Mouse (Mus musculus): Measurements from ENCODE around the gene Dpagt1. TPM values are rescaled to one million over a fixed set of nuclear protein-coding genes. Genes with fewer than 3 reads are reported as not detected.

The Dpagt1 gene
- polyA plus RNA-seq, 1 experiment from 2014 or later: 51.6 TPM

DNA sequence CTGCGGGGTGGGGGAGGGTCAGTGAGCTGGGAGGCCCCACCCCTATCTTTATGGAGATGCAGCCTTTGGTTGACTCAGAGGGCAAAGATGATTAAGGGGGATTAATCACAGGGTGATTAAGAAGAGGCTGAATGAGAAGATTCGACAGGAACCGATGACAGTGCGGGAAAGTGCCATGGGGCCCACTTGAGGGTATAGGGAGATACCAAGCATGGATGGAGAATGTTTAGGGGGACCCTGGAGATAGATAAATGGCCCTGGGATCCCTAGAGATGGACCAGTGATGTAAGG, 11.6 kb upstream of the Dpagt1 start:
- ATAC-seq (ENCODE audit: low FRiP score) (no peak), DNase-seq (ENCODE audit: low spot score) (no peak)
- Histone ChIP-seq H3K4me2 (replicated peaks; ENCODE audit: low read depth, low read length) (no peak overlapping the region), H3K9me3 (ENCODE audit: control insufficient read depth, low read length) (no peaks in the 10 kb centered on the region), H3K9ac (ENCODE audit: low read depth, low read length) (no peak overlapping the region), H3K4me1 (replicated peaks; ENCODE audit: control insufficient read depth, insufficient read depth, low read length) (peaks cover 10% of the 10 kb centered on the region), H3K36me3 (ENCODE audit: control insufficient read depth, insufficient read depth, low read length) (peaks cover 6% of the 10 kb centered on the region), H3K27ac (ENCODE audit: low read depth, low read length) (no peak overlapping the region), H3K4me3 (ENCODE audit: low read depth, low read length) (no peak overlapping the region), H3K27me3 (ENCODE audit: control insufficient read depth, insufficient read depth, low read length) (no peaks in the 10 kb centered on the region)
- WGBS: 69% methylated on average over 4 of the region's 4 CpGs

DNA sequence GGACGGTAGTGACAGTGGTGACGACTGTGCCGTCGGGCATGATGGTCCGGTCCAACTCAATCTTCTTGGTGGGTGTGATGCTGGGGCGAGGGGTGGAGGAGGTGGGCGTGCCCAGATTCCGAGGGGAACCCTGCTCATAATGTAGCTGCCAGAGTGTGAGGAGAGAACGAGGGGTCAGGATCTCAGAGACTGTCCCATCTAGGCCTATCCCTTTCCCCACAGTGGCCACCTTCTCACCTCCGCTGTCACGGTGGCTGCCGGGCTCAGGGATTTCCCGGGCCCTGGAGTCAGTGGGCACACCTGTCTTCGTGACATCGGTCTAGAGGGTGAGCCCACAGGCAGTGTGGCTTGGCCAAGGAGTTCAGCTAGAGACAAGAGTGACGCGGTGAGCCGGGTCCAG, 10.9 kb upstream of the Dpagt1 start:
- peaks cover 6% of the 10 kb centered on the region for H3K36me3 ChIP-seq (ENCODE audit: control insufficient read depth, insufficient read depth, low read length)
- no peak overlapping the region for H3K9ac ChIP-seq (ENCODE audit: low read depth, low read length)
- peaks cover 11% of the 10 kb centered on the region for H3K4me1 ChIP-seq (replicated peaks; ENCODE audit: control insufficient read depth, insufficient read depth, low read length)
- H3K27me3 ChIP-seq (ENCODE audit: control insufficient read depth, insufficient read depth, low read length): no peaks in the 10 kb centered on the region
- no peaks in the 10 kb centered on the region for H3K9me3 ChIP-seq (ENCODE audit: control insufficient read depth, low read length)
- ATAC-seq (ENCODE audit: low FRiP score) (no peak), DNase-seq (ENCODE audit: low spot score) (no peak)
- no peak overlapping the region for H3K4me2 ChIP-seq (replicated peaks; ENCODE audit: low read depth, low read length)
- no peak overlapping the region for H3K27ac ChIP-seq (ENCODE audit: low read depth, low read length)
- no peak overlapping the region for H3K4me3 ChIP-seq (ENCODE audit: low read depth, low read length)
- WGBS: 96% methylated on average over 14 of the region's 18 CpGs

DNA sequence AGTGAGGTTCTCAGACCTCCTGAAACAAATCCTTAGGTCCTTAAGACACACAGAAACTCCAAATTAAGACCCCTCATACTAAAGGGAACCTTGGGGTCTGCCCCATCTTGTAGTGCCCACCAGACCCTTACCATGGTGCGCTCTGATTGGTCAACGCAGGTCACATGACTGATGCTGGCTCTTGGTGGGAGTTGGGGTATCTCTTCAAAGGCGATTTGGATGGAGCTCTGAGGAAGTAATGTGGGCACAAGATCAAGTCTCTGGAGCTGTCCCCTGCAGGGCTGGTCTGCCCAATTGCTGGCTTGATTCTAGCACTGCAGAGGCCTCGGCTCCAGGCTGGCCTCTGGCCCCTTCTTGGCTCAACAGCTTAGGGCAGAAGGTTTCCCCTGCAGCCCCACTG, 8.4 kb upstream of the Dpagt1 start:
- WGBS: 74% methylated on average over 4 of the region's 4 CpGs
- Histone ChIP-seq H3K36me3 (ENCODE audit: control insufficient read depth, insufficient read depth, low read length) (peaks cover 6% of the 10 kb centered on the region), H3K9ac (ENCODE audit: low read depth, low read length) (no peak overlapping the region), H3K4me2 (replicated peaks; ENCODE audit: low read depth, low read length) (no peak overlapping the region), H3K27me3 (ENCODE audit: control insufficient read depth, insufficient read depth, low read length) (no peaks in the 10 kb centered on the region), H3K9me3 (ENCODE audit: control insufficient read depth, low read length) (no peaks in the 10 kb centered on the region), H3K27ac (ENCODE audit: low read depth, low read length) (no peak overlapping the region), H3K4me3 (ENCODE audit: low read depth, low read length) (no peak overlapping the region), H3K4me1 (replicated peaks; ENCODE audit: control insufficient read depth, insufficient read depth, low read length) (peaks cover 12% of the 10 kb centered on the region; the same call in 1 of the 2 replicates)
- ATAC-seq (ENCODE audit: low FRiP score): no peak
- DNase-seq (ENCODE audit: low spot score): no peak

DNA sequence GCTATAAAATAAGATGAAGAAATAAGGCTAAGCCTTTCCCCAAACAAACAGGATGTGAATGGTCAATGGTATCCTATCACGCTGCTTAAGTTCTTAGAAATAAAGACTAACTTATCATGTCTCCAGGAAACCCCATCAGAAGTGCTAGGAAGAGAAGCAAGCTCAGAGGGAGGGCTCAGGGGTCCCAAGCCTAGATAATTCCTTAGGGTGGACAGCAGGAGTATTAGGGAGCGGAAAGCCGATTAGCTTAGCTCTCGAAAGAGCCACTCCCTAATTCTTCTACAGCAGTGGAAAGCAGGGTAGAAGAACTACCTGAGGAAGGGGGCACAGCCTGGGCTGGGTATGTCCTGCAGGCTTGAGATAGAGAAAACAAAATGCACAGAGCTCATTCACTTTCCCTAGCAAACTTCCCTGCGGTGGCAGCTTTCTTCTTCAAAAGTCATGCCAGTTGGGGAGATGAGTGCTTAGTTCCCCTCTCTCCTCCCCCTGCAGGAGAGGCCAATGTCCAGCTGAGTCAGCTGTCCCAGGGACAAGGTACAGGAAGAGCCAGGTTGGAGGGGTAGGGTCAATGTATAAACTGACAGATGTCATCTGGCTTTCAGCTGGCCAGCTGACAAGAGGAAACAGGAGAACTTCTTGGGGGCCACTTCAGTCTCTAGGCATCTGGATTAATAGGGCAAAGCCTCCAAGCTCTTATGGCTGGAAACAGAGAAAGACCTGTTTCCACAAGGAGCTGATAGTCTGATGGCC, 7.6 kb upstream of the Dpagt1 start:
- Histone ChIP-seq H3K36me3 (ENCODE audit: control insufficient read depth, insufficient read depth, low read length) (peaks cover 6% of the 10 kb centered on the region), H3K4me1 (replicated peaks; ENCODE audit: control insufficient read depth, insufficient read depth, low read length) (peaks cover 12% of the 10 kb centered on the region; the same call in 1 of the 2 replicates), H3K27ac (ENCODE audit: low read depth, low read length) (no peak overlapping the region), H3K4me2 (replicated peaks; ENCODE audit: low read depth, low read length) (peak overlapping the region; percentile 95), H3K4me3 (ENCODE audit: low read depth, low read length) (peak overlapping the region; percentile 95), H3K27me3 (ENCODE audit: control insufficient read depth, insufficient read depth, low read length) (no peaks in the 10 kb centered on the region), H3K9ac (ENCODE audit: low read depth, low read length) (peak overlapping the region; percentile 94; the same call in 1 of the 2 replicates), H3K9me3 (ENCODE audit: control insufficient read depth, low read length) (no peaks in the 10 kb centered on the region)
- 63% methylated on average over 5 of the region's 5 CpGs for WGBS
- DNase-seq (ENCODE audit: low spot score) (no peak), ATAC-seq (ENCODE audit: low FRiP score) (no peak)

DNA sequence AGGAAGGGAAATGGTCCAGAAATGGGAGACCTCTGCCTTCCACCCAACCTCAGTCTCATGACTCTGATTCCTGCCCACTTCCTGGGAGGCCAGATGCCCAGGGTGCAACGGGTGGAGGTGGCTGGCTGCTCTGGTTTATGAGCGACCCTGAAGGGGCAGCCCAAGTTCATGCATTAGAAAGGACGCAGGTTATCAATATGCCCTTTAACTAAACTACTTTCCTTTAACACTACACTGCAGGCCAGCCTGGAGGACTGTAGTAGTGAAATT, 7.1 kb upstream of the Dpagt1 start:
- peak overlapping the region; percentile 95 for H3K4me3 ChIP-seq (ENCODE audit: low read depth, low read length)
- H3K27ac ChIP-seq (ENCODE audit: low read depth, low read length): no peak overlapping the region
- peak overlapping the region; percentile 94 for H3K9ac ChIP-seq (ENCODE audit: low read depth, low read length)
- no peaks in the 10 kb centered on the region for H3K27me3 ChIP-seq (ENCODE audit: control insufficient read depth, insufficient read depth, low read length)
- 38% methylated on average over 3 of the region's 3 CpGs for WGBS
- H3K4me2 ChIP-seq (replicated peaks; ENCODE audit: low read depth, low read length): peak overlapping the region; percentile 95
- ATAC-seq (ENCODE audit: low FRiP score) (no peak), DNase-seq (ENCODE audit: low spot score) (no peak)
- H3K36me3 ChIP-seq (ENCODE audit: control insufficient read depth, insufficient read depth, low read length): peaks cover 6% of the 10 kb centered on the region
- peaks cover 12% of the 10 kb centered on the region; the same call in 1 of the 2 replicates for H3K4me1 ChIP-seq (replicated peaks; ENCODE audit: control insufficient read depth, insufficient read depth, low read length)
- no peaks in the 10 kb centered on the region for H3K9me3 ChIP-seq (ENCODE audit: control insufficient read depth, low read length)

DNA sequence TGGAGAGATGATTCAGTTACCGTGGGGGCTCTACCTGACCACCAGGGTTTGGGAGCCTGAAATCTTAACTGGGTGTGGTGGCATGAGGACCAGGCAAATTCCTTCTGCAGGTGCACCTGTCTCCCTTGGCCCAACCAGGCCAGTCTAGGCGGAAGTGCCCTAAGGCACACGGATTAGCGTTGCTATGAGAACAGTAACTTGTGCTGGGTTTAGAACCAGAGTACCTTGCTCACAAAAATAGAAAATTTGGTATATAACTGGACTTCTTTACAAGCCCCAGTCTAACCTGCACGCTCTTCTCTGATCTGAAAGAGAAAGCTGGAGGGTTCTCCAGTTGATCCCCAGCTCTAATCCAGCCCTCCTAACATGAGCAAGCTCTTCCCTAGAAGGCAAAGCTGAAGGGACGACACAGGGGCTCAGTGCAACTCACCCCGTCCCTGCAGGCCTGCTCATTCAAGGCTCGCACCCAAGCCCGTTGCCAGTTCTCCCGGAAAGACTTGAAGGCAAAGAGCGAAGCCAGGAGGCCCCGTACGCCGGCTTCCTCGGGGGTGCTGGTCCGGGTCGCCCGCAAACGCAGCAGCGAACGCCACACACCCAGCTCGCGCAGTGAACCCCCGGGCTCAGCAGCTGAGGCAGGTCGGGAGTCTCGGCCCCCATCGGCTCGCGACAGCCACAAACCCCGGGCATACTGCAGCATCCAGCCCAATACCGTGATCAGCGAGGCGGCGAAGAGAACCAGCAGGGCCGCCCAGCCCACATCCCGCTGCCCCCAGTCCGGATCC, 6.5 kb upstream of the Dpagt1 start:
- H3K36me3 ChIP-seq (ENCODE audit: control insufficient read depth, insufficient read depth, low read length): peaks cover 6% of the 10 kb centered on the region
- peaks cover 12% of the 10 kb centered on the region; the same call in 1 of the 2 replicates for H3K4me1 ChIP-seq (replicated peaks; ENCODE audit: control insufficient read depth, insufficient read depth, low read length)
- no peaks in the 10 kb centered on the region for H3K27me3 ChIP-seq (ENCODE audit: control insufficient read depth, insufficient read depth, low read length)
- ATAC-seq (ENCODE audit: low FRiP score): peak; percentile 25; the same call in 1 of the 2 replicates
- peak overlapping the region; percentile 94 for H3K9ac ChIP-seq (ENCODE audit: low read depth, low read length)
- no peaks in the 10 kb centered on the region for H3K9me3 ChIP-seq (ENCODE audit: control insufficient read depth, low read length)
- H3K4me2 ChIP-seq (replicated peaks; ENCODE audit: low read depth, low read length): peak overlapping the region; percentile 95
- peak overlapping the region; percentile 95 for H3K4me3 ChIP-seq (ENCODE audit: low read depth, low read length)
- 3% methylated on average over 36 of the region's 37 CpGs for WGBS
- peak; percentile 55 for DNase-seq (ENCODE audit: low spot score)
- H3K27ac ChIP-seq (ENCODE audit: low read depth, low read length): peak overlapping the region; percentile 72

DNA sequence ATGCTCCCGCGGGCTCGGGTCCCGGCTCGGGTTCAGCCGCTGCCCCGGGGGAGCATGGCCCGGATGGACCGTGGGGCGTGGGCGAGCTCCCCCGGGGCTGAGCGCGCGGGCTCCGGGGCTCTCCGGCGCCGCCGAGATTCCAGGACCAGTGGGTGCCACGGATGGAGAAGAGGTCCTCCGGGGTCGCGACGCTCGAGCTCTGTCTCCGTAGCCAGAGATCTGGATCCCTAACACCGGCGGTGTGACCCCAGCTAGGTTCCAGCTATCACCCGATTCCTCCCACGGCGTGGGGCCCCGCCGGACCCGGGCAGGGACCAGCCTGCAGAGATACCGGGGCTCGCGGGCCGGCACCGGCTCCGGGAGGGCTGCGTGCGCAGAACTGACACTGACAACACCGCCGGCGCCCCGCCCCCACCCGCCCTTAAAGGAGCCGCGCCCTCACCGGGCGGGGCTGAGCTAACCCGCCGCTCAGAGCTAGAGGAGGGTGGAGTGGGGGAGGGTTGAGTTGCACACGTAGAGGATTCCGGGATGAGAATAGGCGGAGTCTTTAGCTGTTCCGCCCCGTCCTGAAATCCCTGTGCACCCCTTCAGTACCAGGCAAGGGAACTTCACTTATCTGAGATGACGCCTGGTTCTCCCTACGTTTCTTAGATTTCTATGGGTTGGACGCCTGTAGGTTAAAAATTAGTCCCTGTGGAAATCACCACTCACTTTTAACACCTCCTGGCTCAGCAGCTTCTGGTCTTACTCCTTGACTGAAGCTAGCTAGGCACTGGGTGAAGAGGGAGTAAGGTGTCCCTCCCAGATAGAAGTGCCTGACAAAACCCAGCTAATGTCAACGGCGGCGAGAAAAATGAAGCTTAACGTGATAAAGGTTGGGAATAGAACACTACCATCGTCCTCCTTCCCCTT, 5.7 kb upstream of the Dpagt1 start, which contains the start of gene C2cd2l:
C2cd2l (minus strand) TSS at position 399 of the 912 bp plus-strand sequence.
- Histone ChIP-seq H3K4me3 (ENCODE audit: low read depth, low read length) (peak within 1 kb of the TSS; percentile 95), H3K9ac (ENCODE audit: low read depth, low read length) (peak within 1 kb of the TSS; percentile 94), H3K36me3 (ENCODE audit: control insufficient read depth, insufficient read depth, low read length) (peaks cover 3% of the 10 kb centered on the region), H3K4me2 (replicated peaks; ENCODE audit: low read depth, low read length) (peak within 1 kb of the TSS; percentile 95), H3K27ac (ENCODE audit: low read depth, low read length) (peak within 1 kb of the TSS; percentile 72), H3K27me3 (ENCODE audit: control insufficient read depth, insufficient read depth, low read length) (no peaks in the 10 kb centered on the region), H3K4me1 (replicated peaks; ENCODE audit: control insufficient read depth, insufficient read depth, low read length) (peaks cover 12% of the 10 kb centered on the region; the same call in 1 of the 2 replicates), H3K9me3 (ENCODE audit: control insufficient read depth, low read length) (no peaks in the 10 kb centered on the region)
- under 1% methylated on average over 67 of the region's 67 CpGs for WGBS
- ATAC-seq (ENCODE audit: low FRiP score) (peak; percentile 97), DNase-seq (ENCODE audit: low spot score) (peak; percentile 96)

DNA sequence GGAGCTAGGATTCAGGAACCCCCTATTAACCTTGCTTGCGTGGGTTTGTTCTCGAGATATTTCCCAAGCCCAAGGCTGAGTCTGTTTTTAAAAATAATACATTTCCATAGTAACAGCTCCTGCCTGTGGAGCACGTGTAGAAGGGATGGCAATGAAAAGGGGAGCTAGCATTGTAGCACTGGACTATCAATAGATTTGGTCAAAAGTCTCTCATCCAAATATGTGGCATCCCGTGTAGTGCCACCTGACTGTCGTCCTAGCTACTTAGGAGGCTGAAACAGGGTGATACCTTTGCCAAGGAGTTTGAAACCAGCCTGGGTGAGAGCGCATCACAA, 5.1 kb upstream of the Dpagt1 start:
- H3K9ac ChIP-seq (ENCODE audit: low read depth, low read length): peak overlapping the region; percentile 40; the same call in 1 of the 2 replicates
- DNase-seq (ENCODE audit: low spot score) (no peak), ATAC-seq (ENCODE audit: low FRiP score) (0 out of 2 replicates have a peak, but pooled peaks have one; percentile 4)
- WGBS: 29% methylated on average over 6 of the region's 6 CpGs
- peak overlapping the region; percentile 95 for H3K4me3 ChIP-seq (ENCODE audit: low read depth, low read length)
- no peaks in the 10 kb centered on the region for H3K27me3 ChIP-seq (ENCODE audit: control insufficient read depth, insufficient read depth, low read length)
- H3K4me1 ChIP-seq (replicated peaks; ENCODE audit: control insufficient read depth, insufficient read depth, low read length): peaks cover 14% of the 10 kb centered on the region
- peak overlapping the region; percentile 95 for H3K4me2 ChIP-seq (replicated peaks; ENCODE audit: low read depth, low read length)
- no peak overlapping the region; the same call in 1 of the 2 replicates for H3K27ac ChIP-seq (ENCODE audit: low read depth, low read length)
- no peaks in the 10 kb centered on the region for H3K9me3 ChIP-seq (ENCODE audit: control insufficient read depth, low read length)
- peaks cover 3% of the 10 kb centered on the region; the same call in 1 of the 2 replicates for H3K36me3 ChIP-seq (ENCODE audit: control insufficient read depth, insufficient read depth, low read length)

Data from hindbrain, embryonic 11.5 days (tissue).